In genomic region chr4:118988535-118988934, GRCm38 (mm10) we compare ENCODE assay signal across 10 mouse cellular contexts. TPM values are rescaled to one million over a fixed set of nuclear protein-coding genes. Genes with fewer than 3 reads are reported as not detected.
DNase-seq lines count a peak whose midpoint lies in the region; ATAC-seq and TF ChIP-seq lines count a peak whose summit lies in the region.
"Had no signal": no experiment of that assay in that cellular context is flagged by ENCODE, and none has a peak within 500 bp of the region (broad histone marks: within the 10 kb centered on the region; RNA-seq: fewer than 3 reads in every experiment).

No protein-coding gene starts in this region.

- H3K9me3 ChIP-seq in liver, embryonic 12.5 days (replicated peaks), result no peaks in the 10 kb centered on the region
- H3K9me3 ChIP-seq: hindbrain, embryonic 15.5 days; neural tube, embryonic 12.5 days had no signal

- no peaks in the 10 kb centered on the region for H3K36me3 ChIP-seq in liver, embryonic 12.5 days
- H3K36me3 ChIP-seq: hindbrain, embryonic 15.5 days; neural tube, embryonic 12.5 days had no signal

- no peaks in the 10 kb centered on the region for H3K4me1 ChIP-seq in cerebellum, adult 2 months (ENCODE audit: control insufficient read depth, insufficient read depth, low read length)
- H3K4me1 ChIP-seq in liver, embryonic 12.5 days, result 0 out of 2 replicates have a peak, but pooled peaks cover 5% of the 10 kb centered on the region
- H3K4me1 ChIP-seq: hindbrain, embryonic 15.5 days; neural tube, embryonic 12.5 days had no signal

- H3K4me2 ChIP-seq in liver, embryonic 12.5 days, result no peak overlapping the region
- H3K4me2 ChIP-seq: hindbrain, embryonic 15.5 days; neural tube, embryonic 12.5 days had no signal

- ATAC-seq in liver, embryonic 12.5 days, result no peak

- no peak overlapping the region for H3K4me3 ChIP-seq in cerebellum, adult 2 months (replicated peaks; ENCODE audit: insufficient read depth, low read depth, low read length)
- no peak overlapping the region for H3K4me3 ChIP-seq in liver, embryonic 12.5 days
- H3K4me3 ChIP-seq: hindbrain, embryonic 15.5 days; neural tube, embryonic 12.5 days had no signal

- peak; percentile 65 for TF ChIP-seq CTCF in cerebellum, adult 2 months (IDR thresholded peaks at IDR 0.05; ENCODE audit: borderline replicate concordance, insufficient read depth, low read depth, low read length)

- no peak overlapping the region for H3K9ac ChIP-seq in liver, embryonic 12.5 days
- H3K9ac ChIP-seq: hindbrain, embryonic 15.5 days; neural tube, embryonic 12.5 days had no signal

- no peak overlapping the region for H3K27ac ChIP-seq in cerebellum, adult 2 months (ENCODE audit: insufficient read depth, low read length)
- H3K27ac ChIP-seq in liver, embryonic 12.5 days, result no peak overlapping the region
- H3K27ac ChIP-seq: hindbrain, embryonic 15.5 days; neural tube, embryonic 12.5 days had no signal

- 5% methylated on average over 3 of the region's 3 CpGs for WGBS in cerebellum, adult 2 months
- 3% methylated on average over 3 of the region's 3 CpGs for WGBS in liver, embryonic 12.5 days (ENCODE audit: insufficient replicate concordance)

- DNase-seq in cerebellum, adult 2 months, result no peak
- no peak for DNase-seq in cerebellum, adult 8-10 months
- DNase-seq in liver, result peak; percentile 34
- DNase-seq in adrenal gland, postnatal 25 days, result peak; percentile 15
- DNase-seq in kidney, postnatal 10 days, result peak; percentile 49
- DNase-seq in right cerebral cortex, postnatal 14 days, result peak; percentile 33
- DNase-seq in thymus, postnatal 10 days (ENCODE audit: low spot score in 2 of 2), result no peak

- H3K27me3 ChIP-seq in cerebellum, adult 2 months (ENCODE audit: control insufficient read depth, insufficient read depth, low read length), result no peaks in the 10 kb centered on the region
- H3K27me3 ChIP-seq in liver, embryonic 12.5 days (replicated peaks), result peaks cover 14% of the 10 kb centered on the region; the same call in 1 of the 2 replicates
- H3K27me3 ChIP-seq: hindbrain, embryonic 15.5 days; neural tube, embryonic 12.5 days had no signal

- no peak for TF ChIP-seq POLR2A in cerebellum, adult 2 months (IDR thresholded peaks at IDR 0.05; ENCODE audit: borderline replicate concordance, insufficient read depth, low read length)

RNA-seq across cellular contexts. Expression of gene Lao1, which starts 27.2 kb away (rescaled TPM):
- polyA plus RNA-seq in cerebellum, adult 2 months (2012; rRNA removed), result 0.13 and 0.16 TPM in 2 replicates
- polyA plus RNA-seq in liver, embryonic 12.5 days (2016; fragmentation: Nextera tagmentation; extraction: Ambion mirVana), result not detected in 2 replicates
- not detected in 2 replicates for total RNA-seq in adrenal gland, postnatal 25 days (2021)
- polyA plus RNA-seq: hindbrain, embryonic 15.5 days; neural tube, embryonic 12.5 days had no signal

RNA-seq across cellular contexts. Expression of gene Olfr1328, which starts 50.1 kb away (rescaled TPM):
- polyA plus RNA-seq in cerebellum, adult 2 months (2012; rRNA removed), result not detected in 2 replicates
- polyA plus RNA-seq in liver, embryonic 12.5 days (2016; fragmentation: Nextera tagmentation; extraction: Ambion mirVana), result not detected in 2 replicates
- total RNA-seq in adrenal gland, postnatal 25 days (2021), result not detected in 2 replicates
- polyA plus RNA-seq: hindbrain, embryonic 15.5 days; neural tube, embryonic 12.5 days had no signal

Comparison
In these comparisons a context has a peak if more than half of its experiments do, and no peak if none do; other contexts are left out.
1. DNase-seq: peak in liver (single experiment), adrenal gland, postnatal 25 days (single experiment), kidney, postnatal 10 days (single experiment) and right cerebral cortex, postnatal 14 days (single experiment); none in cerebellum, adult 2 months (0 of 2), cerebellum, adult 8-10 months (single experiment) and thymus, postnatal 10 days (0 of 2).